Mouse (Mus musculus) cerebellum, adult (tissue): ENCODE measurements around the gene Bcl7a.

Source experiments
- ATAC-seq: cut with Nextera tagmentation; 2 replicates; pipeline ENCODE4 v1.9.2; 2017; ENCODE audit warnings: mild to moderate bottlenecking, moderate library complexity, mixed read lengths; ENCODE audit not compliant: insufficient number of reproducible peaks, low FRiP score, low TSS enrichment

The Bcl7a gene

DNA sequence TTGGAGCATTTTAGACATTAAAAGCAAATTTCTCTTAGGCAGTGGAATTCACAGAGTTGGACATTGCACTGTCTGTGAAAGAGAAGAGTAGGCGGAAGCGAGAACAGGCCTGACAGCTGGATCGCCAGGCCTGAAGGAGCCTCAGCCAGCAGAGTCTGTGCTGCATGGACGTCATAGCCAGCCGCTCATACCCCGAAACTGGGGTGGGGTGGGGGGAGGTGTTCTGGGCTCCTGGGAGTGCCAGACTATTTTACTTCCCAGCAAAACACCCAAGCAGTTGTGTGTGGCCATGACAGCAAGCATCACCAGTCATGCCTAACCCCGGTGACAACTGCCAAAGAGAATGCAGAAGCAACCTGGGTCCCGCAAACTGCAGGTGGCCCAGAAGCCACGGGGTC lies 16.9 kb upstream of the Bcl7a start:
- ATAC-seq: no peak

DNA sequence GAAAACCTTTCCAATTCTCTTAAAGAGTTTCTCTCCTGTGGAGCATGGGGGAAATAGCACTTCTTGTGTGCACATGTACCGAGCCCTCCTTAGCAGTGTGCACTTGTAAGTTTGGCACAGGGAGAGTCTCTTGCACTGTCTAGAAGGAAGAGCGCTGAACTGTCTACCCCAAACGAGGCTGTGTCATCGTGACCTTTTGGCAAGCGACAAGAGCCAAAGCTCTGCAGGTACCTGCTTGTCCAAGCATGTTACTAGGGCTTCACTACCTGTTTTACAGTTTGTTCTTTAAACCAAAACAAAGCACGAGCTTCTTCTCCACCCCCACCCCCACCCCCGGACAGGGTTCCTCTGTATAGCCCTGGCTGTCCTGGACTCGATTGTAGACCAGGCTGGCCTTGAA lies 15.9 kb upstream of the Bcl7a start:
- no peak for ATAC-seq

DNA sequence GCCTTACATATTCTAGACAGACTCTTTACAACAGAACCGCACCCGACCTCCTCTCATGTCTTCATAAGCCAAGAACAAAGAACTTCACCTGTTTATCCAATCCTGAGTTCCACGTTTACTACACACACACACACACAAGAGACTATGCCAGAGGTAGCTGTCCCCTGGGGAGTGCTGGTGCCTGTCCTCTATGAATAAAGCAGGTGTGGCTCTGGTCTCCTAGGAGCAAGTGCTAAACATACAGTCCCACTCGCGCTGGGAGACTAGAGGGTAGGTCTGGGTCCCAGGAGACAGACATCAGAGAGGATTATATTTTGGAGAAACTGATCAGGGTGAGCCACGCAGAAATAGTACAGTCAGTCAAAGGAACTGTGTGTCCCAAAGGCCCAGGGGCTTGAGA lies 10.1 kb upstream of the Bcl7a start:
- no peak for ATAC-seq

DNA sequence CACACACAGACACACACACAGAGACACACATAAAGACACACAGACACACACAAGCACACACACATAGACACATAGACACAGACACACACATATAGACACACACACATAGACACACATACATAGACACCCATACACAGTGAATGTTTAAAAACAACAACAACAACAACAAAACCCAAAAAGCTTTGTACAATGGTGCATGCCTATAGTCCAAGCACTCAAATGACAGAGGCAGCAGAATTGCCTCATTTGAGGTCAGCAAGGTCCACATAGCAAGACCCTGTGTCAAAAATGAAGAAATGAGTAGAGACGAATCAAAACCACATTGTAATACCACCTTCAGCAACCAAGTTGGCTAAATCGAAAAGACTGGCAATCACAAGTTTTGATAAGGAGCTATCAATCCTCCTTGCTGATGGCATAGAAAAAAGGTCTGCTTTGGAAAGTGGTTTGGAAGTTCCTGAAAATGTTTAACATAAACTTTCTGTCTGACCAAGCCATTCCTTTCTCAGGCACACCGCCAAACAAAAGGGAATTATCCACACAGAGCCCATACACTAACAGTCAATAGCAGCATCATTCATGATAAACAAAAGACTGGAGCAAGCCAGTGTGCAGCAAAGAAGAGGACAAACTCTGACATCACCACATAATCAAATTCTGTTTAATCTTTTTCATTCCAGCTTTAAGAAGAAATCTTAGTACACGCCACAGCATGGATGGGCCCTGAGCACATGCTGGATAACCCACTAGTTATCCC lies 7.3 kb upstream of the Bcl7a start:
- ATAC-seq: no peak

DNA sequence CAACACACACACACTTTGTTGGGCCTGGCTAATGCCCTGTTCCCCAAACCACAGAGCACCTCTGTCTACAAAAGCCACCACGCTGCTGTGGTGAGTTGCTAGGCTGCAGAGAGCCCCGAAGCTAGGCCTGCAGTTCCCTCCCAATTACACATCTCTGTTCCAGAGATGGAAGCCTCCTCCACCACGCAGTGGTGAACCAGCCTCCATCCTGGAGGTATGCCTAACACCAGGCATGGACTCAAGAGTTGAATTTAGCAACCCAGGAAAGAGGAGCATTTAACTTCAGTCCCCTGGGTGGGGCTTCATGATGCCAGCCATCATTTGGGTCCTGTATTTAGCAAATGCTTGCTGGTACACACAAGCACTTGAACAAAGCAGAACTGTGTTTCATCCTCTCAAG lies 5.2 kb upstream of the Bcl7a start:
- ATAC-seq: no peak

DNA sequence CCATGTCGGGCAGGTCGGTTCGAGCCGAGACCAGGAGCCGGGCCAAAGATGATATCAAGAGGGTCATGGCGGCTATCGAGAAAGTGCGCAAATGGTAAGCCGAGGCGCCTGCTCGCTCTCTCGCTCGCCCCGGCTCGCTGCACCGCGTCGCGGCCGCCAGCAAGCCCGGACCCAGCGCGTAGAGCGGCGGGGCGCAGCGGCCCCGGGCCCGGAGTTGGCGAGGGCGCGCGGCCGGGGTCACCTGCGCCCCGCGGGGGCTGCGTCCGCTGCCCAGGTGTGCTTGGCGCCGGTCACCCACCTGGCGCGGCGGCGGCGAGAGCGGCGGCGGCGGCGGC lies 961 bp downstream of the Bcl7a start:
- no peak for ATAC-seq

DNA sequence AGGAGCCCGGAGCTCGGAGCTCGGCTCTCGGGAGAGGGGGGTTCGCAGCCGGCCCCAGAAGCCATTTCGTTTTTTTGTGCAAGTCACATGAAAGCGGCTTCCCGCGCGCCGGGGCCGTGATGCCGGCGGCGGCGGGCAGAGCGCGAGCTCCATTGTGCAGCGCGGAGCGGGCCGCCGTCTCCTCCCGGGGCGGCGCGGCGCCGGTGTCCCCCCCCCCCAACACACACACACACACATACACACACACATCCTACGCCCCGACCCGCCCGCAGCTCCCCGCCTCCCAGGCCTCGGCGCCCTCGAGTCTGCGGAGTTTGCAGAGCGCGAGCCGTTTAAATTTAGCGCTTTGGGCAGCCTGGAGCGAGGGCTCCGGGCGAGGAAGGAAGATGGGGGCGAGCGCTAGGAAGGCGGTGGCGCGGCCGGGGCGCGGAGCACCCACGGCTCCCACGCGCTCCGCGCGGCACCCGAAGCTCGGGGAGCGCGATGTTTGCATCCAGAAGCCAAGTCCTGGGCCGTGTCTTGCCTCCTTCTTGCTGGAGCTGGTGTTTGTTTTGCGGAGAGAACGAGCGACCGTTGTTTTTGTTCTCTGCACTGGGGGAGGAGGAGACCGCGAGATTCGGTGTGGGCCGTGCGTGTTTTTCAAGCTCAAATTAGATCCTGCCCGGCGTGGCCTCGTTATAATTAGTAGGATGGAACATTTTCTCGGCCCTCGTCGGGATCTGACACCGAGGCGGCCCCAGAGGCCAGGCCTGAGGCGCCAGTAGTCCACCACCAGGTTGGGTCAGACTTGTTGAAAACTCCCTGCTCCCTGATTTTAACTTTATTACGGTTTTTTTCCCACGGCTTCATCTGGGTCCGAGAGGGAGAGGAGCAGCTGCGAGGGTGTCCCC lies 1.6 kb downstream of the Bcl7a start:
- peak; percentile 37; the same call in 1 of the 2 replicates for ATAC-seq

DNA sequence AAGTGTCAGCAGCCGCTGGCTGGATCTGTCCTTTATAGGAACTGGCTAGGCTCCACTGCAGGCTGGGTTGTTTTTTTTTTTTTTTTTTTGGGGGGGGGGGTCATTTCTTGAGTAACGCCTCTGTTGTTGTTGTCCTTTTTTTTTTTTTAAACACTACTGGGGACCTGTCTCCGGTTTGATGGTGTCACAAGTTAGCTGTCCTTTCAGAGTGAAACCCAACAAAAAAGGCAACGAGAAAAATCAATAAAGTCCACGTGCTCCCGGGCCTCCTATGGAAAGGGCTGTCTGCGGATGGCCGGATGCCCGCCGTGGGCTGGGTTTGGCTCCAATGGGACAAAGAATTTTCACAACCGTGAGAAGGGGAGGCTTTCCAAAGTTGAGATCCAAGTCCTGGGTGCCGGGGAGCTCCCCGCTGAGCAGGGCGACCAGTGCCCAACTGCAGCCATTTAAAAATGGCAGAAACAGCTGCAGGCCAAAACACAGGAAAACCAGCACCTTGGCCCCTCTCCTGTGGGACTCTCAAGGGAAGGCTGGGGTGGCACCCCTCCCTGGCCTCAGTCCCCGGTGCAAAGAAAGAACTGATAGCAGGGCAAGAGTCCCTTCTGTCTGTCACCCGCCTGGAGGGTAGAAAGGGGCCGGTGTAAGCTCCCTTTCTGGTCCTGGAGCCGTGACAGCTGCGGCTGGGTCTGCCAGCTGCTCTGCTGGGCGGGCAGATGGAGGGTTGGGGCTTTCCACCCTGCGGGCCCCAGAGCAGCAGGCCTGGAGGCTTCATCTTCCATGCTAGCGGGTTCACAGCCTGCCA lies 2.4 kb downstream of the Bcl7a start:
- no peak for ATAC-seq

DNA sequence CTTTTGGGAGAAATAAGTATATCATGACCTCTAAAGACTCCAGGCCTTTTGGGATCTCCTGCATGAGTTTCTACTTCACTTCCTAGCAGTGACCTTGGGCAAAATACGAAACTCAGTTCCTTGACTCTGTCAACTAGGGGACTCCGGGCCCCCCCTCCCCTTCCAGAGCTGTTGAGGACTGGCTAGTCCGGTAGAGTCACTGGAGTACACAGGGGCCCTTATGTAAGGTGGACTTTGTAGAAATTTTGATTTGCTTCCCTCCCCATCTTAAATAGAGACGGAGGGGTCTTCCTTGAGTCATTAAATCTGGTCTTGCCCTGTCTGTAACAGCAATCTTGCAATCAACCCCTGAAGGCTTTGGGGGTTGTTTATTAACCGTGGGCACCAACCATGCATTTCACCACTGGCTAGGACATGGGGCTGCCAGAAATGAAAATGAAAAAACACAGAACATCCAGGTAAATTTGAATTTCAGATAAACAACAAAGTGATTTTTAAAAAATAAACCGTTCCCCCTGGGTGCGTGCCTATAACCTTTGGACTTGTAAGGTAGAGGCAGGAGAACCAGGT lies 3.2 kb downstream of the Bcl7a start:
- no peak for ATAC-seq

DNA sequence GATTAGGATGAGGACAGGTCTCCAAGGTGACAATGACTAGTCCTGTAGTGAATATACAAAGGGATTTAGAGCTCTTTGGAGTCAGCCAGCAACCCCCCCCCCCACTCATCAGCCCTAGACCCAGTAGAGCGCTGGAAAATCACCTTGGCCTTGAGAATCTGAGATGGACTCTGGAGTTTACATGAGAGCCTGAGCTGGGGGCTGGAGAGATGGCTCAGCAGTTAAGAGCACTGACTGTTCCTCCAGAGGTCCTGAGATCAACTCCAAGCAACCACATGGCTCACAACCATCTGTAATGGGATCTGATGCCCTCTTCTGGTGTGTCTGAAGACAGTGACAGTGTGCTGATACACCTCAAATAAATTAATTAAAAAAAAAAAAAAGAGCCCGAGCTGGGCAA lies 4.4 kb downstream of the Bcl7a start:
- no peak for ATAC-seq

DNA sequence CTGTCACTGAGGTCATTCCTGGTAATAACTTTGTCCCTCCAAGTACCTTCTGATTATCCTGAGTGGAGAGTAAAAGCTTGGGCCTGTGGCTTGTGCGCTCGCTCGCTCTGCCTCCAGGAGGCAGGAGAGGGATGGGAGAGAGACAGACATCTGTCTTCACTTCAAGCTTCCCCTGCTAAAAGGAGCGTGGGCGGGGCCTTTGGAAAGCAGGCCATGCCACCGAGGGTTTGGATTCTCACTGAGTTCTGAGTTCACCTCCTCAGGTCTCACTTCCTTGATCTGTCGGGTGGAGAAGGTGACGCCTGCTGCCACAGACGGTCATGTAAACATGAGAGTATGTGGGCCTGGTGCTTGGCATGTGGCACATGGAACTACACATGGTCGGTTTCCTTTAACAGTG lies 6.8 kb downstream of the Bcl7a start:
- ATAC-seq: no peak

DNA sequence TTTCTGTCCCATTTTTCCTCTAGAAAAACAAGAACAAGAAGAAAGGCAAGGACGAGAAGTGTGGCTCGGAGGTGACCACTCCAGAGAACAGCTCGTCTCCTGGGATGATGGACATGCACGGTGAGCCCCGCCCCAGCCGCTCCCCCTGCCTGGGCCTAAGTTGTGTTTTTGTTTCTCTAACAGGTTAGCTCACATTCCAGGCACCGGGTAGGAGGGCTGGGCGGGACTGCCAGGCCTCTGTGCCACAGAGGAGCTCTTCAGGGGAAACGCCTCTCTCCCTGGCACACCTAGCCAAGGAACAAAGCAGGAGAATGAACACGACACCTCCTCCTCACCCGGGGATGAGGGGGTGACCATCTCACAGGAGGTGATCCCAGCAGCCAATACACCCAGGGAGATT lies 12.3 kb downstream of the Bcl7a start:
- no peak for ATAC-seq

DNA sequence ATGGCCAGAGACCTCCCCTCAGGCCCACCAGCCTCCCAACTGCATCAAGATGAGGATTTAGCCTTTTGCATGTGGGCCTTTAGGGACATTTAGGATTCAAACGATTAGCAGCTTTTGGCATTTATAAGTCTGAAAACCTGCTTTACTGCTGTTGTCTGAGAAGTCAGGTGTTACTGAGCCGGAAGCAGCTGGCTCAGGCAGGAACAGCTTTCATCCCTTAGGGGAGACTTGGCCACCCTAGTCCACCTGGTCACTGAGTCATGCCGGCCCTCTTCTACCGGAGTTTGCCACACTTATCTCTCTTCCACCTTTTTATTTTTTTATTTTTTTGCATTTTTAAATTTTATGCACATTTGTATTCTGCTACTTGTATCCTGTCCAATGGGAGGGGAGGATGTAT lies 13.6 kb downstream of the Bcl7a start:
- no peak for ATAC-seq

DNA sequence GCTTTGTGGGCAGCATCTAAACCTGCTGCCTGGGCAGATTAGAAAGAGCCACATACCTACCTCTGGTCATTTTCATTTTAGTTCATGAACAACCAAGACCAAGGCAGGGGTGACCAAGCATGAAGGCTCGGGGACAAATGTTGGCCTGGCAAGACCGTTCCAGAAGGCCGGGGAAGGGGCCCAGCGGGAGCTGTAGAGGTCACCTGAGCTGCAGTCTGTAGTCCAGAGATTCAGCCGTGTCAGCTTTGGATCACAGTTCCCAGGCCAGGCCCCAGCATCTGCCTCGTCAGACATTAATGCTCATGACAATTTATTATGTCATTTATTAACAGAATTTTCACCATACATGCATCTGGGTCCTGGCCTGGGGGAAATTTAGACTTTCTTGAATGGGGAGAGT lies 15.8 kb downstream of the Bcl7a start:
- ATAC-seq: no peak

DNA sequence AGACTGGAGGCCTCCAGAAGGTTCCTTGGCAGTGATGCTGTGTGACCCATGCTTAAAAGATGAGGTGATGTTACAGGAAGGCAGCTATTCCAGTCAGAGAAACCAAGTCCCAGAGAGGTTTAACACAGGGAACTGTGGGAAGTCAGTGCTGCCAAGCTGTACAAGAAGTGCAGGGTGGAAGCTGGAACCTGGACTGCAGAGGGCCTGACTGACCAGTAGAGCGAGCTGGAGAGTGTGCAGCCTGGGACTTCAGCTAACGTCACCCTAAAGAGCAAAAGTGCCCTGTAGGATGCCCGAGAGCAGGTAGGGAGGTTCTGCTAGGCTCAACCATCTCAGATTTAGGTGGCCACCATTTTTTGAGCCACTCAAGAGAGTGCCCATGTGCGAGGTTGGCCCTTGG lies 19.3 kb downstream of the Bcl7a start:
- no peak for ATAC-seq

DNA sequence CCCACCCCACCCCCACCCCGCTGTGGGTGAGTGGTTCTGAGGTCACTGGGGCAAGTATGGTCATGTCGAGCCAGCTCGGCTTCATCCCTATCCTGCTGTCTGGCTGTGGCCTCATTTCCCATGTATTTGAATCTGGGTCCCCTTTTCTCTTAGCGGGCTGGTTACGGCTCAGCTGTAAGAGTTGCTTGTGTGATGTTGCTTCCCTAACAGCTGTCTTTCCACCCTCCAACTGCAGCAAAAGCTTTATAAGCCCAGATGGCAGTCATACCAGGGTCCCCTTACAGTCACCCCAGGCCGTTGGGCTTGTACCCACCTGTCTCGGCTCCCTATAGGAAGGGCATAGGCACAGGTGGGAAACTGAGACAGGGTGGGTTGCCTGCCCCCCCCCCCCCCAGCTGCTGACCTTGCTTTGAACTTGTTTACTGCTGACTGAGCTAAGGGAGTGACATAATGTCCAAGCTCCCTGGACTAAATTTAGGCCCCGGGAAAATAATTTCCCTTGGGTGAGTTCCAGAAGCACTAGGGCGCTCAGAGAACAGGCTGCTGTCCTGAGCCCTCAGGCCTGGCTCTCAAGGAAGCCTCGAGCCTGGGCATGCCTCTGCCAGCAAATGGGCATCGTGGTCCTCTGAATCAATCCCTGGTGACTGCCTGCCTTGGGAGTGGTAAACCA lies 20.8 kb downstream of the Bcl7a start:
- peak; percentile 64; the same call in 1 of the 2 replicates for ATAC-seq

DNA sequence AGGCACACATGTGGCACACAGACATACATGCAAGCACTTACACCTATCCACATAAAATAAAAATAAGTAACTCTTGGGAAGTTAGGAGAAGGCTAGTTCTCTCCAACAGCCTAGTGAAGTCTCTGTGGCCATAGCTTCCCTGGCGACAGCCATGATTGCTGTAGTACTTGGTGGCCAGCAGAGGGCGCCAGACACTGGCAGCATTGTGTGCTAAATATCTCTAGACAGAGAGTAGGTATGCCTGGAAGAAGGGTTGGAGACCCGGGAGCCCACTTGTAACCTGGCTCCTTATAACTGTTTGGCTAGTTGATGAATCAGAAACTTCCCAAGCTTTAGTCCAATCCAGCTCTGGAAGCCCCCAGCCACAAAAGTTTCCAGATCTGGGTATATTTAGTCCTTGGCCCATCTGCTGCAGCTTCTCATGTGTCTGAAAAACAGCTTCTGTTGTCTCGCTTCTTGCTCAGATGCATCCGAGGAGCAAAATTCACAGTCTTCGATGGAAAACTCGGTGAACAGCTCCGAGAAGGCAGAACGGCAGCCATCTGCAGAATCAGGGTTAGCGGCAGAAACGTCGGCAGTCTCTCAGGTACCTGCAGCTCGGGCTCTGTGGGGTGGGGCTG lies 25.3 kb downstream of the Bcl7a start:
- no peak for ATAC-seq

DNA sequence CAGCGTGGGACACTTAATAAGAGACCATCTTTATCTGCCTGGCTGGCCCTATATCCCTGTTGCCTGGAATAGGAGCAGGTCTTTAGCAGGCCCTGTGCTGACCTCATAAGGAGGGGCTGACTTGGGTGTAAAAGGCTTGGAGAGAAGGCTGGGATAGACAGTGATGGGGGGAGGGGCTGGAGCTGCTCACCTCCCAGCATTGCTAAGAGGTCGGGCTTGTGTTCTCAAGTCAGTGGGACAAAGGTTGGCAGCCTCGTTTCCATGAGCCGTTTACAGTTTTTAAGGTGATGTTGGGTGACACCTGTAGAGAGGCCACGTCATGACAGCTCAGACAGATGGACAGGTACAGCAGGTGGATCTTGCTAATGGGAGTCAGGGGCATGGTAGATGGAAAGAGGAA lies 26.4 kb downstream of the Bcl7a start:
- no peak for ATAC-seq

DNA sequence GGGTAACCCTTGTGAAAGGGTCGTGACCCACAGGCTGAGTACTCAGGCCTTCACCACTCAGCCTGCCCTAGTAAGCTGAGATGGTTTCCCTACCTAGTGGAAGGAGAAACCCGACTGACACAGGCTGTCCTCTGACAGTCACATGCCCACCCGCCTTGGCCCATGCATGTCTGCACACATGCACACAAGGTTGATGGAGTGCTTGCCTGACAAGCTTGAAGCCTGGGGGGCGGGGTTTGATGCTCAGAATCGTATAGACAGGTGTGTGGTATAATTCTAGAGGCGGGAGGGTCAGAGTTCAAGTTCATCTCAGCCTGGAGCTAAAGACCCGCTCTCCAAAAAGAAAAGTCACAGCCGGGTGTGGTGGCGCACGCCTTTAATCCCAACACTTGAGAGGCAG lies 31.6 kb downstream of the Bcl7a start:
- no peak for ATAC-seq
